17 mouse cellular contexts compared by ENCODE assay signal in the genomic region with DNA sequence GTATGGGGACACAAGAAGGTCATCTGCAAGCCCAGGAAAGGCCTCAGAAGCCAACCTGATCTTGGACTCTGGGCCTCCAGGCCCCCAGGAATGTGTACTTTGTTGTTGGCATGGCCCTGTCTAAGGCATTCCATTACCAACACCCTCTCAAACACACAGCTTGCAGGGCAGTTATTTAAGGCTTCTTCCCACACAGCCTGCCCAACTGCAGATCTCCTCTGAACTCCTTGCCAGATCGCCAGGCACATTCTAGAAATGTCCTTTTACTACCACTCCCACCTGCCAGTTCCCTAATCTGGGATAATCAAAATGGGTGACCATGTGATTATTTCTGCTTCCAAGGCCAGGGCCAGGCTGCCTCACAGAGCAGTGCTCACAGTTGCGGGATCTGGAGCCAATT.
DNase-seq lines count a peak whose midpoint lies in the region; ATAC-seq and TF ChIP-seq lines count a peak whose summit lies in the region.
"Had no signal": no experiment of that assay in that cellular context is flagged by ENCODE, and none has a peak within 500 bp of the region (broad histone marks: within the 10 kb centered on the region; RNA-seq: fewer than 3 reads in every experiment).

No protein-coding gene starts in this region.

- no peak for TF ChIP-seq CTCF in layer of hippocampus, adult 2 months (conservative IDR thresholded peaks at IDR 0.05)

- no peaks in the 10 kb centered on the region for H3K9me3 ChIP-seq in embryonic facial prominence, embryonic 10.5 days
- H3K9me3 ChIP-seq in lung, embryonic 16.5 days (ENCODE audit: control insufficient read depth, low read length): no peaks in the 10 kb centered on the region
- H3K9me3 ChIP-seq: limb, embryonic 12.5 days; midbrain, embryonic 15.5 days; neural tube, embryonic 13.5 days had no signal

- intact Hi-C loops in heart, postnatal 10 days (cut with DNase I): loop anchor here (10.0 kb wide), 1 partner anchor 243 kb away; no protein-coding TSS in a partner anchor

- ATAC-seq in lung, embryonic 16.5 days (ENCODE audit: low read depth): peak; percentile 56
- no peak for ATAC-seq in CD4-positive, CD25-positive, alpha-beta regulatory T cell, adult 4 months
- ATAC-seq: midbrain, embryonic 15.5 days had no signal

- H3K4me2 ChIP-seq in lung, embryonic 16.5 days (ENCODE audit: low read depth, low read length): no peak overlapping the region
- H3K4me2 ChIP-seq: limb, embryonic 12.5 days; midbrain, embryonic 15.5 days; neural tube, embryonic 13.5 days had no signal

- no peaks in the 10 kb centered on the region for H3K36me3 ChIP-seq in embryonic facial prominence, embryonic 10.5 days (replicated peaks)
- no peaks in the 10 kb centered on the region for H3K36me3 ChIP-seq in lung, embryonic 16.5 days (ENCODE audit: control insufficient read depth, insufficient read depth, low read length)
- H3K36me3 ChIP-seq: limb, embryonic 12.5 days; midbrain, embryonic 15.5 days; neural tube, embryonic 13.5 days had no signal

- peak overlapping the region; percentile 19; the same call in 1 of the 2 replicates for H3K27ac ChIP-seq in layer of hippocampus, adult 2 months
- H3K27ac ChIP-seq in embryonic facial prominence, embryonic 10.5 days (replicated peaks): 0 out of 2 replicates have a peak overlapping the region, but pooled peaks have one; percentile 10
- H3K27ac ChIP-seq in lung, embryonic 16.5 days (ENCODE audit: low read length): peak overlapping the region; percentile 22; the same call in 1 of the 2 replicates
- H3K27ac ChIP-seq: limb, embryonic 12.5 days; macrophage; midbrain, embryonic 15.5 days; neural tube, embryonic 13.5 days had no signal

- no peak overlapping the region for H3K9ac ChIP-seq in lung, embryonic 16.5 days (ENCODE audit: low read length)
- H3K9ac ChIP-seq: limb, embryonic 12.5 days; midbrain, embryonic 15.5 days; neural tube, embryonic 13.5 days had no signal

- no peak overlapping the region for H3K4me3 ChIP-seq in layer of hippocampus, adult 2 months
- no peak overlapping the region for H3K4me3 ChIP-seq in embryonic facial prominence, embryonic 10.5 days
- H3K4me3 ChIP-seq in lung, embryonic 16.5 days (ENCODE audit: low read length): no peak overlapping the region
- H3K4me3 ChIP-seq: erythroblast, embryonic 14.5 days; limb, embryonic 12.5 days; midbrain, embryonic 15.5 days; neural tube, embryonic 13.5 days had no signal

- H3K27me3 ChIP-seq in embryonic facial prominence, embryonic 10.5 days (replicated peaks; ENCODE audit: low read depth, poor library complexity, severe bottlenecking): no peaks in the 10 kb centered on the region
- H3K27me3 ChIP-seq in lung, embryonic 16.5 days (ENCODE audit: control insufficient read depth, insufficient read depth, low read depth, low read length): no peaks in the 10 kb centered on the region
- H3K27me3 ChIP-seq: CH12.LX; limb, embryonic 12.5 days; midbrain, embryonic 15.5 days; neural tube, embryonic 13.5 days had no signal

- H3K4me1 ChIP-seq in embryonic facial prominence, embryonic 10.5 days: peaks cover 24% of the 10 kb centered on the region
- H3K4me1 ChIP-seq in lung, embryonic 16.5 days (replicated peaks; ENCODE audit: control insufficient read depth, insufficient read depth, low read length): peaks cover 13% of the 10 kb centered on the region

- WGBS in embryonic facial prominence, embryonic 10.5 days: 83% methylated on average over 2 of the region's 2 CpGs
- 68% methylated on average over 2 of the region's 2 CpGs for WGBS in lung, embryonic 16.5 days

- DNase-seq in heart, adult 8-10 months (ENCODE audit: low spot score): peak; percentile 11
- DNase-seq in heart, postnatal 10 days: no peak
- no peak for DNase-seq in layer of hippocampus, adult 2 months (ENCODE audit: low spot score in 2 of 2)
- no peak for DNase-seq in layer of hippocampus, postnatal 10 days (ENCODE audit: low spot score in 2 of 2)
- no peak for DNase-seq in embryonic facial prominence, embryonic 10.5 days (ENCODE audit: low spot score)
- no peak for DNase-seq in spleen, postnatal 14 days (ENCODE audit: low spot score in 2 of 2)
- DNase-seq: kidney, postnatal 10 days; layer of hippocampus, postnatal 36 days; thymus, adult 2 months had no signal
